Mouse (Mus musculus) megakaryocyte, embryonic 14.5 days (primary cell): ENCODE measurements at regions not wholly inside any gene's neighbourhood (a gene's known extent, or its start where the extent isn't known, plus 50 kb on each side); places are given as distances from the start of the nearest gene placed in this dataset.
"Not testable (repeated sequence)": the region's sequence is repeated elsewhere in the genome, so short reads cannot be mapped to it uniquely, and the experiment has no call there.

Experiments
- H3K27me3 ChIP-seq: replicated peaks from 2 replicates; pipeline ENCODE3; 2012; ENCODE audit warnings: inconsistent platforms
- H3K36me3 ChIP-seq: replicated peaks from 2 replicates; pipeline ENCODE3; 2012; ENCODE audit warnings: low read length, inconsistent platforms, mixed read lengths
- H3K4me1 ChIP-seq: 2 replicates; pipeline ENCODE4 v1.6.1; 2012; ENCODE audit warnings: inconsistent platforms
- H3K4me3 ChIP-seq: replicated peaks from 2 replicates; pipeline ENCODE3; 2012; ENCODE audit warnings: moderate library complexity, mild to moderate bottlenecking, inconsistent platforms
- H3K9me3 ChIP-seq: 2 replicates; pipeline ENCODE4 v1.6.1; 2012; ENCODE audit warnings: inconsistent platforms
- FLI1 ChIP-seq: IDR thresholded peaks from 2 replicates; pipeline ENCODE4 v1.6.1; 2012; ENCODE audit warnings: low read length, inconsistent platforms, mixed read lengths
- GATA1 ChIP-seq: IDR thresholded peaks from 3 replicates; pipeline ENCODE4 v1.6.1; 2012; ENCODE audit warnings: mixed read lengths, low read length, inconsistent platforms, borderline replicate concordance

DNA sequence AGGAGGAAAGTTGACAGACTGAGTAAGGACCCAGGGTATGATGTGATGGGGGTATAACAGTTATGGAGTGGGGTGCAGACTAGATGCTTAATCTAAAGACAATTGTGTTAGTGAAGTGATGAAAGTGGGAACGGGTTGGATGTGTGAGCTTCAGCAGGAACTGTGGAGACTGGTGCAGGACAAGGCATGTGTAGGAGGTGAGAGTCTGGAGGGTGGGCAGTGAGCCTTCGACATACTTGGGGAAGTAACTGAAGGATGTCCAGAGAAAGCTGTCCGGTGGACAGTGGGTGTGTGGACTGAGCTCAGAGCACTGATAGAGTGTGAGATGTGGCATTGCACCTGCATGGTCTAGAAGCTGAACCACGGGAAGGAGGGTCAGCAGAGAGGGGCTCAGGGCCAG, 97.7 kb downstream of the Fam43a start:
- TF ChIP-seq FLI1 (no peak), GATA1 (no peak)
- no peaks in the 10 kb centered on the region for H3K36me3 ChIP-seq

DNA sequence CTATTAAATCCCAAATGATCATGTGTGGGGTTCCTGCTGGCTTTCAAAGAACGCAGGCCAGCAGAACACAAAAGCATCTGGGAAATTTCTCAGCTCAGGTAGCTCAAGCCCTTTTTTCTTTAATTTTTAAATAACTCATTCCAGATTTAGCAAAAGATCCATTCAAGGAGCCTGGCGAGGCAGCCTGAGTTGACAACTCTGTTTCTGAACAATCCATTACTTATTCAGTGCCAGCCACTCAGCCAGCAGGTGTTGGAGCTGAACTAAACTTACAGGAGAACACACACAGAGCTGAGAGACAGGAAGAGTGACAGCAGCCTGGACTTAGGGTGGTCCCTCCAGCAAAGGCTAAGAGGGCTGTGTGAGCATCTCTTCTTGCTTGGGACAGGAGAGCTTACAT, 98.3 kb downstream of the Fam43a start:
- Histone ChIP-seq H3K27me3 (peaks cover 61% of the 10 kb centered on the region), H3K36me3 (no peaks in the 10 kb centered on the region), H3K4me1 (peaks cover 5% of the 10 kb centered on the region; the same call in 1 of the 2 replicates), H3K4me3 (no peak overlapping the region), H3K9me3 (no peaks in the 10 kb centered on the region)
- TF ChIP-seq GATA1, result no peak
- no peak for TF ChIP-seq FLI1

More for the DNA sequence above, 97.7 kb downstream of the Fam43a start:
- Histone ChIP-seq H3K4me3 (no peak overlapping the region), H3K4me1 (peaks cover 5% of the 10 kb centered on the region; the same call in 1 of the 2 replicates), H3K9me3 (0 out of 2 replicates have a peak, but pooled peaks cover under 1% of the 10 kb centered on the region), H3K27me3 (peaks cover 61% of the 10 kb centered on the region)

DNA sequence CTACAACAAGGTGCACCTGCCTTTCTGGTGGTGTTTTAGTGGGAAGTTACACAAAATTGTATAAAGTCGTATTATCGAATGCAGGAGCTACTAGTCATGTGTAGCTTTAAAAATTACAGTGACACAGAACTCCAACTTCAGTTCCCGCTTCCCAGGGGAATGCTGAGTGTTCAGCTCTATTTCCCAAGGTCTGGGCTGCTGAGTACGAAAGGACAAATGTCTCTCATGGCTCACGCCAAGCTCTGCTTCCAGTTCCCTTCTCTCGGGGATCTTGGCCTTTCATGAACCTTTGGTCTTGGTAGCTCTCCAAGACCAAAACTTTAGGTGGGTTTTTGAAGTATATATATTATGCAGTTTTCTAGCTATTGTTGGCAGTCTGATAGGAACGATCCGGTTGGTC, 104.3 kb downstream of the Fam43a start:
- H3K9me3 ChIP-seq, result peaks cover 9% of the 10 kb centered on the region; the same call in 1 of the 2 replicates
- no peaks in the 10 kb centered on the region for H3K36me3 ChIP-seq
- H3K4me1 ChIP-seq, result peaks cover 2% of the 10 kb centered on the region; the same call in 1 of the 2 replicates
- H3K27me3 ChIP-seq, result peaks cover 40% of the 10 kb centered on the region
- TF ChIP-seq GATA1, result no peak
- no peak for TF ChIP-seq FLI1
- no peak overlapping the region for H3K4me3 ChIP-seq

DNA sequence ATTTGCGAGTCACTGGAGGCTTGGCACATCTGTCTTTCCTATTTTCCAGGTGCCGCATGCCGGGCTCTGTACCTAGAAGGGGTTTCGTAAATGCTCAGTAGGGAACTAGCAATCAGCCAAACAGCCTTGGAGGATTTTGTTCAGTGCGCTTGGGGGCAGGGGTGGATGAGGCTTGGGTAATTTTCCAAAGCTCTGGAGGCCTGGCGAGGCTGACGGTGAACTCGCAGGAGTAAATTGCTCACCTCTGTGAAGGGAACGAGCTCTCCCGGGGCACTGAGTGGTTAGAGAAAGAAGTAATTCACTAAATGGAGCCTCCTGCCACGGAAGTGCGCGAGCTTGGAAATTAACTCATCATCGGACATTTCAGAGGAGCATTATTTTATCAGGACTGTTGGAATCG, 110.0 kb downstream of the Fam43a start:
- H3K9me3 ChIP-seq, result peaks cover 9% of the 10 kb centered on the region; the same call in 1 of the 2 replicates
- no peaks in the 10 kb centered on the region for H3K36me3 ChIP-seq
- H3K27me3 ChIP-seq, result peaks cover 25% of the 10 kb centered on the region
- no peak for TF ChIP-seq GATA1
- no peak for TF ChIP-seq FLI1
- peaks cover 5% of the 10 kb centered on the region; the same call in 1 of the 2 replicates for H3K4me1 ChIP-seq
- H3K4me3 ChIP-seq, result no peak overlapping the region

DNA sequence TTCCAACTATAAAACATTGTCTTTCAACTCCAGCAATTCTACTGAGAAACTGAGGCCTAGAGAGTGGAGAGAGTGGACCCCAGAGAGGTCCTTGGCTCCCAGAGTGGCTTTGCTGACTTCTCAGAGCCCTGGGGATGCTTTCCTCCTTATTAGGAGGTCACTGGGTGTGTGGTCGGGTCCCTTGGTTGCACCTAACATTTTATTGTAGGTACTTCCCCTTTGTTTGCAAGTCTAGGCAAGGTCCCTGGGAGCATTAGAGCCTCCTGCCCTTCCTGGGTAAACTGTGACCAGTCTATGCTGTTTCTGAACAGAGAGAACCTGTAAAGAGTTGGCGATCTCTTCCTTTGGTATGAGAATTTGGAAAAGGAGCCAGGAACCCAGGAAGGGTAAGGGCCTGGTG, 110.5 kb downstream of the Fam43a start:
- peaks cover 5% of the 10 kb centered on the region; the same call in 1 of the 2 replicates for H3K4me1 ChIP-seq
- peaks cover 9% of the 10 kb centered on the region; the same call in 1 of the 2 replicates for H3K9me3 ChIP-seq
- H3K4me3 ChIP-seq, result no peak overlapping the region
- H3K27me3 ChIP-seq, result peaks cover 21% of the 10 kb centered on the region
- H3K36me3 ChIP-seq, result no peaks in the 10 kb centered on the region
- TF ChIP-seq FLI1 (no peak), GATA1 (no peak)

DNA sequence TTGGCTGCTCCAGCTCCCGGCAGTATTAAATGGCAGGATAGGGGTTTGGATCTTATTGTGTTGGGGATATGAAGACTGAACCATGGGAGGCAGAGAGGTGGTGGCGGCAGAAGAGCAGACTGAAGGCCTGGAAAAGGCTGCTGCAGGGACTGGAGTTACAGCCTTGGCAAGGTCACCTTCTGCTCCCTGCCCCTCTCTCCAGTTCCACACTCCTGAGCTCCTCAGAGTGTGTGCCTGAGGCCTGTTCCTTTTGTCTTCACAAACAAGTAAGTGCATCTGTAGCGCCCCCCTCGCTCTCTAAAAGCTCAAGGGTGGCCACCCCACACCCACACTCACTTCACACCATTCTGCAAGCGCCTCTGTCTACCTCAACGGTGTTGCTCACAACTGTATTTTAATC, 113.0 kb downstream of the Fam43a start:
- no peak overlapping the region for H3K4me3 ChIP-seq
- peaks cover 8% of the 10 kb centered on the region; the same call in 1 of the 2 replicates for H3K9me3 ChIP-seq
- peaks cover 25% of the 10 kb centered on the region for H3K27me3 ChIP-seq
- H3K4me1 ChIP-seq, result peaks cover 5% of the 10 kb centered on the region; the same call in 1 of the 2 replicates
- TF ChIP-seq GATA1 (no peak), FLI1 (no peak)
- H3K36me3 ChIP-seq, result no peaks in the 10 kb centered on the region

DNA sequence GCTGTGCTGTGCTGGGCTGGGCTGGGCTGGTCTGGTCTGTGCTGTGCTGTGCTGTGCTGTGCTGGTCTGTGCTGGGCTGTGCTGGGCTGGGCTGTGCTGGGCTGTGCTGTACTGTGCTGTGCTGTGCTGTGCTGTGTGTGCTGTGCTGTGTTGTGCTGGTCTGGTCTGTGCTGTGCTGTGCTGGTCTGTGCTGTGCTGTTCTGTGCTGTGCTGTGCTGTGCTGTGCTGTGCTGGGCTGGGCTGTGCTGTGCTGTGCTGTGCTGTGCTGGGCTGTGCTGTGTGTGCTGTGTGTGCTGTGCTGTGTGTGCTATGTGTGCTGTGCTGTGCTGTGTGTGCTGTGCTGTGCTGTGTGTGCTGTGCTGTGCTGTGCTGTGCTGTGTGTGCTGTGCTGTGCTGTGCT, 118.1 kb downstream of the Fam43a start:
- Histone ChIP-seq H3K4me1 (peaks cover 11% of the 10 kb centered on the region), H3K27me3 (peaks cover 22% of the 10 kb centered on the region)
- not testable (repeated sequence) for H3K4me3 ChIP-seq, H3K9me3 ChIP-seq, H3K36me3 ChIP-seq

DNA sequence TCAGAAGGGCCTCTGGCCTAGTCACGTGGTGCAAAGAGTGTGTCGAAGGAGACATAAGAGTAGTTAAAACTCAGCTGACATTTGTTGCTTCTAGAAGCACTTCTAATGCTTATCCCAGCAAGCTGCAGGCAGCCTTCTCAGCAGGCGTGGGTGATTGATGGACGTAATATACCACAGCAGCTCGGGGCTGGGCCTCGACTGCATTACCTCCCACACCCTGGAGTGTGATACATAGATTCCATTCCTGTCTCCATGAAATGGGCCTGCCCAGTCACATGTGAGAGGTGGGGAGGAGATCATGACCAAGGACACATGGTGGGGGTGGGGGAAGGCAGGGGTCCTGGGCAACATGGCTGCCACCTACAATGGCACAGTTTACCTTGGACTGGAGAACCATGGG, 121.3 kb downstream of the Fam43a start:
- Histone ChIP-seq H3K9me3 (peaks cover 6% of the 10 kb centered on the region), H3K27me3 (peaks cover 29% of the 10 kb centered on the region), H3K36me3 (no peaks in the 10 kb centered on the region), H3K4me1 (peaks cover 11% of the 10 kb centered on the region), H3K4me3 (no peak overlapping the region)
- no peak for TF ChIP-seq GATA1
- TF ChIP-seq FLI1, result no peak

DNA sequence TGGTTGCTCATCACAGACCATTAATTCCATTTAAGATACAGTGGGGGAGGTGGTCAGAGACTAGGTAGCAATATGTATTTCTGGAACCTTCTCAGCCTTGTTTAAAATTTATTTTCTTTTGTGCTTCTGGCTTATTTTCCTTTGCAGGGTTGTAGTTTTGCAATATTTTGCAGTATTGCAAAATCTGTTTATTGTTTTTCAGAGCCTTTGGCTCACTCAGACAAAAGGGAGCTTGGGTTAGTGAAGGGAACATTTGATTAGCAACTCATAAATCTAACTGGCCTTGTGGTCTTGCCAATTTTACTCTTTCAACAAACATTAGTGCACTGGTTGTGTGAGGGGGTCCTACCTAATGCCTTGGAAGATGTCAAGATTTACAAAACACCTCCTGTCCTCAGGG, 121.7 kb downstream of the Fam43a start:
- Histone ChIP-seq H3K4me1 (peaks cover 11% of the 10 kb centered on the region), H3K27me3 (peaks cover 26% of the 10 kb centered on the region), H3K4me3 (no peak overlapping the region), H3K36me3 (no peaks in the 10 kb centered on the region), H3K9me3 (peaks cover 6% of the 10 kb centered on the region)
- TF ChIP-seq GATA1, result no peak
- TF ChIP-seq FLI1, result no peak

DNA sequence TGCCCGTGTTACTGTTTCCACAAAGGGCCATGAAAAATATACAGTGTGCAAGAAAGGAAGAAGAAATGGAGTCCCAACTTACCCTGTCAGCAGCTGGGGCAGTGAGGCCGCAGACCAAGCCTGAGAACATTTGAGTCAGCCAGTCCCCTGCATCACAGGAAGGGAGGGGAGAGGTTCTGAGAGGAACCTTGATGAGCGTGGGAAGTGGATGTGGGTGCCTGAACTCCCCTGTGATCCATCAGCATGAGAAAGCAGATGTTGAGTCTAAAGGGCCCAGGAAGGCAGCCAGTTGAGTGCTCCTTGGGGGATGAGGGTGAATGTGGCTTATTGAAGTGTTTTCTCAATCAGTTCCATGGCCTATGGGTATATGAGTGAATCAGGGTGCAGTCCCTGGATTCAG, 122.8 kb downstream of the Fam43a start:
- Histone ChIP-seq H3K4me1 (peaks cover 11% of the 10 kb centered on the region), H3K9me3 (peaks cover 8% of the 10 kb centered on the region), H3K27me3 (peaks cover 21% of the 10 kb centered on the region), H3K36me3 (no peaks in the 10 kb centered on the region), H3K4me3 (no peak overlapping the region)
- TF ChIP-seq GATA1 (no peak), FLI1 (no peak)

DNA sequence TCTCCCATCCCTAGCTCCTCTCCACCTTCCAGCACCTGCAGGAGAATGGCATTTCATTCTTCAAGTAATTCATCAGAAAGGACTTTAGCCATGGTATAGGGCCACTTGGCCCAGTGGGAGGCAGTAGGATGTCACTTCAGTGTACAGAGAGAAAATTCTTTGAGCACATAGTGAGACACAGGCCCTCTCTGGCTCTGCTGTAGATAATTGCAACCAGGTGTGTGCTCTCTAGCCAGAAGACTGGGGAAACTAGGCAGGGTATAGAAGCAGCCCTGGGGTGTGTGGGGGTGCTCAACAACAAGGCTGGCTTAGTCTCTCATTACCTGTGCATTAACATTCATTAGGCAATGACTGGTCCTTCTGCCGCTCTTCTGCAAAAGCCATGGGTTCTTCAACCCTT, 125.1 kb downstream of the Fam43a start:
- H3K9me3 ChIP-seq, result peaks cover 9% of the 10 kb centered on the region
- TF ChIP-seq GATA1, result no peak
- TF ChIP-seq FLI1, result no peak
- peaks cover 20% of the 10 kb centered on the region for H3K27me3 ChIP-seq
- H3K4me1 ChIP-seq, result peaks cover 11% of the 10 kb centered on the region
- H3K4me3 ChIP-seq, result no peak overlapping the region
- H3K36me3 ChIP-seq, result no peaks in the 10 kb centered on the region
